Mouse (Mus musculus) monocyte, adult 2 months (primary cell): ENCODE measurements at regions not wholly inside any gene's neighbourhood (a gene's known extent, or its start where the extent isn't known, plus 50 kb on each side); places are given as distances from the start of the nearest gene placed in this dataset.
A peak's percentile ranks its signal among the peaks of the same experiment; 100 is the strongest.
"Not testable (repeated sequence)": the region's sequence is repeated elsewhere in the genome, so short reads cannot be mapped to it uniquely, and the experiment has no call there.

ENCODE experiments used
- DNase-seq, 2 experiments: peaks; one replicate each; pipeline ENCODE4 v3.0.0; 2022; ENCODE audit warnings: low spot score in 2 of 2, low read depth in 1 of 2

- DNase-seq, result peak in 1 of 2 experiments; percentile 6
Measured at GRCm38 (mm10) chr19:3083438-3083837, 199.3 kb upstream of the Mrpl21 start.

GRCm38 (mm10) chr19:3091771-3092170, 190.9 kb upstream of the Mrpl21 start:
- not testable (repeated sequence) for DNase-seq
